Comparison of ENCODE assay signal across 8 mouse cellular contexts in genomic region chr2:21367345-21368111, GRCm38 (mm10). TPM values are rescaled to one million over a fixed set of nuclear protein-coding genes. Genes with fewer than 3 reads are reported as not detected.
DNase-seq lines count a peak whose midpoint lies in the region; ATAC-seq and TF ChIP-seq lines count a peak whose summit lies in the region.

TSS of gene Gpr158 (plus strand) at chr2:21367542.

- no peak within 1 kb of the TSS for H3K4me3 ChIP-seq in MEL (ENCODE audit: control insufficient read depth in 1 of 2, insufficient read depth in 1 of 2, low read depth in 2 of 2, low read length in 2 of 2)

- H3K9ac ChIP-seq in MEL (ENCODE audit: control insufficient read depth, low read depth, low read length, poor library complexity, severe bottlenecking), result no peak within 1 kb of the TSS

- no peak for TF ChIP-seq RAD21 in MEL (IDR thresholded peaks at IDR 0.05; ENCODE audit: low read depth, low read length)

- H3K4me1 ChIP-seq in MEL (ENCODE audit: control insufficient read depth in 1 of 2, insufficient read depth in 2 of 2, low read length in 2 of 2), result no peaks in the 10 kb centered on the region

- ATAC-seq in frontal cortex, adult (ENCODE audit: low TSS enrichment), result peak; percentile 86
- peak; percentile 81 to 82 for ATAC-seq in hematopoietic stem cell, adult 5-6 weeks (replicated peaks in 1 of 2; ENCODE audit: insufficient read depth in 1 of 2, low FRiP score in 2 of 2, low TSS enrichment in 1 of 2, low read depth in 1 of 2, poor library complexity in 2 of 2, severe bottlenecking in 2 of 2)

- no peak for TF ChIP-seq CTCF in MEL (IDR thresholded peaks at IDR 0.05 in 2 of 3, conservative IDR thresholded peaks at IDR 0.05 in 1 of 3; ENCODE audit: control insufficient read depth in 1 of 3, insufficient read depth in 1 of 3, low read depth in 2 of 3, low read length in 3 of 3, poor library complexity in 1 of 3, severe bottlenecking in 1 of 3)

- H3K27me3 ChIP-seq in MEL (ENCODE audit: control insufficient read depth in 1 of 2, insufficient read depth in 2 of 2, low read length in 2 of 2), result no peaks in the 10 kb centered on the region

- TF ChIP-seq POLR2A in MEL (IDR thresholded peaks at IDR 0.05; ENCODE audit: control insufficient read depth in 1 of 2, insufficient read depth in 1 of 2, low read depth in 1 of 2, low read length in 2 of 2, poor library complexity in 1 of 2), result no peak

- H3K27ac ChIP-seq in MEL (ENCODE audit: control insufficient read depth, low read depth, low read length), result no peak within 1 kb of the TSS

- no peaks in the 10 kb centered on the region for H3K79me2 ChIP-seq in MEL (ENCODE audit: control insufficient read depth, insufficient read depth, low read length, poor library complexity)

- H3K9me3 ChIP-seq in MEL (replicated peaks; ENCODE audit: insufficient read depth, low read length), result no peaks in the 10 kb centered on the region

- peak; percentile 12 for DNase-seq in MEL (ENCODE audit: low read depth, low spot score)
- peak; percentile 94 for DNase-seq in cerebellum, adult 8-10 months
- peak; percentile 84 to 92 for DNase-seq in layer of hippocampus, adult 18-20 months (ENCODE audit: low spot score in 2 of 2)
- DNase-seq in lung, adult 18-20 months, result peak; percentile 27 to 33
- peak; percentile 59 for DNase-seq in ovary, postnatal 10 days (ENCODE audit: low spot score)
- DNase-seq in urinary bladder, postnatal 36 days (ENCODE audit: low spot score in 2 of 2), result peak; percentile 8 to 42

- H3K36me3 ChIP-seq in MEL (ENCODE audit: control insufficient read depth in 1 of 2, insufficient read depth in 2 of 2, low read length in 2 of 2), result no peaks in the 10 kb centered on the region

- TF ChIP-seq EP300 in MEL (IDR thresholded peaks at IDR 0.05; ENCODE audit: low read depth in 1 of 2, low read length in 2 of 2), result no peak

TF ChIP-seq in MEL, 35 proteins besides CTCF, POLR2A, EP300 and RAD21:
- TF ChIP-seq MYC (IDR thresholded peaks at IDR 0.05; ENCODE audit: low read depth, low read length) (no peak), CHD1 (IDR thresholded peaks at IDR 0.05; ENCODE audit: low read depth, low read length) (no peak), UBTF (IDR thresholded peaks at IDR 0.05; ENCODE audit: borderline replicate concordance, insufficient read depth, low read depth, low read length) (no peak), KAT2A (conservative IDR thresholded peaks at IDR 0.05; ENCODE audit: low read depth, low read length) (no peak), ZNF384 (IDR thresholded peaks at IDR 0.05; ENCODE audit: low read depth, low read length) (no peak)

RNA-seq across cellular contexts. Expression of gene Gpr158, which starts in this region (rescaled TPM):
- total RNA-seq in MEL (2012; rRNA removed), result not detected in 2 replicates
- polyA plus RNA-seq in MEL (2012; ENCODE audit: insufficient read depth in 1 of 2, insufficient read length in 2 of 2, low read depth in 1 of 2, low replicate concordance in 2 of 2, missing spikeins in 1 of 2), result not detected
- not detected in 2 replicates for total RNA-seq in hematopoietic stem cell, adult 5-6 weeks (2017)
- 10 to 100 TPM; 70.6 to 71.4 TPM for total RNA-seq in layer of hippocampus, adult 18-20 months (2021)

Comparison
In these comparisons a context has a peak if more than half of its experiments do, and no peak if none do; other contexts are left out.
1. RNA of gene Gpr158 (total RNA-seq): 70.6 to 71.4 TPM in layer of hippocampus, adult 18-20 months; not detected in MEL and not detected in hematopoietic stem cell, adult 5-6 weeks; every median in the first group is over 10 times any median in the second.
2. Peak in DNase-seq in MEL; RNA of the gene not detected or under 1 TPM.
3. Peak in ATAC-seq in hematopoietic stem cell, adult 5-6 weeks; RNA of the gene not detected or under 1 TPM.
4. DNase-seq: peak in every context shown above with its lines; median percentile 94 in cerebellum, adult 8-10 months; 88 in layer of hippocampus, adult 18-20 months; 59 in ovary, postnatal 10 days; 30 in lung, adult 18-20 months; 25 in urinary bladder, postnatal 36 days; 12 in MEL.